Mouse (Mus musculus): Measurements from ENCODE around the gene Maea. TPM values are rescaled to one million over a fixed set of nuclear protein-coding genes. Genes with fewer than 3 reads are reported as not detected.
A peak's percentile ranks its signal among the peaks of the same experiment; 100 is the strongest.

The Maea gene
- total RNA-seq, 2 experiments from 2014 or later: 57.8 to 62.5 TPM

DNA sequence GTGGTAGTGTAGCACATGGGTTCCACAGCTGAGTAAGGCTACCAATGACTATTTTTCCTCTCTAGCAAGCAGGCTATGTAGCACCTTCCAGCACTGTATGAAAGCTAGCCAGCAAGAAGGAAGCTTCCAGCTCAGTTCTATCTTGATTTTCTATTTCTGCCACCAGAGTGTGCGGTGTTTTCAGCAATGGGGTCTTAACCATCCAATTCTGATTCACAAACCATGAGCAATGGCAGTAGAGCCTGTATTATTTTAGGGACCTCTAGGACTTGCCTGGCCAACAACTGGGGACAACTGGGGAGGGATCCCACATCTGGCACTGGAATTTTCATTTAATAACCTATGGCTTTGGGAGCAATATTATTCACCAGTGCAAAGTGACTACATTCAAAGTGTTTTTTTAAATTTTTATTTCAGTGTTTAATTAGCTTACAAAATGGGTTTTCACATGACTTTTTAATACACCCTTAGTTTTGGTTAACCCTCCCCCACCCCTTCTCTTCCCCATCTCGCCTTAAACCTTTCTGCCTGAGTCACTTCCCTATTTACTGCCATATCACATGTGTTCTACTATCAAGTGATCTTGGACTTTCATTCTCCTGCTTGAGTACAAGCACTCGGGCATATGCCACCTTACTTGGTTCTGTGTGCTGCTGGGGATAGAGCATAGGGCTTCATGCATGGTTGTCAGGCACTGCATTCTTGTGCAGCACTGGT, 16.4 kb downstream of the Maea start:
- intact Hi-C loops (cut with DNase I): no loop called here
- DNase-seq: no peak

GRCm38 (mm10) chr5:33352273-33352645, 16.9 kb downstream of the Maea start:
- intact Hi-C loops (cut with DNase I): no loop called here
- no peak for DNase-seq

- intact Hi-C loops (cut with DNase I): no loop called here
- DNase-seq: no peak
Observed at GRCm38 (mm10) chr5:33353011-33353410, 17.7 kb downstream of the Maea start.

DNA sequence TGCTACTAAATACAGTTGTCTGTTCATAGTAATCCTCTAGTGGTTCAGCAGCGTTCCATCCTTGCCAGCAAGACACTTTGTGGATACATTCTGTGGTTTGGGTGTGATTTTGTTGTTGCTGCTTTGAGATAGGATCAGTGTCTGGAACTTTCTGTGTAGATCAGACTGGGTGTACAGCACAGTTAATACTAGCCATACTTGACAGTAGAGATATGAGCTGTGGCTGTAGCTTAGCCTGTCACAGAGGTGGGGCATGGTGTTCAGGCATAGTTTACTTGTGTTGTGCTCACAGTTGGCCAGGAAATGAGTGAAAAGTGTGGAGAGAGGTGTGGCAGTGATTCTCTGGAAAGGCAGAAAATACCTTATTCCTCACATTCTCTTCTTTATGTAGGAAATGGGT, 22.2 kb downstream of the Maea start:
- DNase-seq: no peak
- intact Hi-C loops (cut with DNase I): no loop called here

DNA sequence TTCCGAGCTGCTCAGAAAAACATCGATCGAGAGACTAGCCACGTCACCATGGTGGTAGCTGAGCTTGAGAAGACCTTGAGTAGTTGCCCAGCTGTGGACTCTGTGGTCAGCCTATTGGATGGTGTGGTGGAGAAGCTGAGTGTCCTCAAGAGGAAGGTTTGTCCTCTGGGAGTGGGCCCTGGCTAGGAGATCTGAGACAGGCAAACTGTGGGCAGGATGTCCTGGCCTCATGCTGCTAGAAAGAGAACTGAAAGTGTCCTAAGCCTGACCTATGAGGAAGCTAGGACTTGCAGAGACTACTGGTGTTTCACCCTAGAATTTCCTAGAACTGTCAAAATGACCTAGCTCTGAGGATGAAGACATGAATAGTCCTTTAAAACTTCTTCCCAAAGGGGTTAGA, 23.2 kb downstream of the Maea start:
- intact Hi-C loops (cut with DNase I): no loop called here
- DNase-seq: peak in 1 of 2 experiments; percentile 19

GRCm38 (mm10) chr5:33363263-33363662, 28.0 kb downstream of the Maea start:
- no peak for DNase-seq
- intact Hi-C loops (cut with DNase I): no loop called here

- no peak for DNase-seq
- intact Hi-C loops (cut with DNase I): no loop called here
Observed at GRCm38 (mm10) chr5:33368651-33369050, 33.3 kb downstream of the Maea start.

- intact Hi-C loops (cut with DNase I): loop anchor here (5.0 kb wide), 1 partner anchor 169 kb away; no protein-coding TSS in a partner anchor
- DNase-seq: no peak
Observed at GRCm38 (mm10) chr5:33371137-33371536, 35.8 kb downstream of the Maea start.

GRCm38 (mm10) chr5:33371668-33372067, 36.4 kb downstream of the Maea start:
- intact Hi-C loops (cut with DNase I): loop anchor here (5.0 kb wide), 1 partner anchor 169 kb away; no protein-coding TSS in a partner anchor
- no peak for DNase-seq

DNA sequence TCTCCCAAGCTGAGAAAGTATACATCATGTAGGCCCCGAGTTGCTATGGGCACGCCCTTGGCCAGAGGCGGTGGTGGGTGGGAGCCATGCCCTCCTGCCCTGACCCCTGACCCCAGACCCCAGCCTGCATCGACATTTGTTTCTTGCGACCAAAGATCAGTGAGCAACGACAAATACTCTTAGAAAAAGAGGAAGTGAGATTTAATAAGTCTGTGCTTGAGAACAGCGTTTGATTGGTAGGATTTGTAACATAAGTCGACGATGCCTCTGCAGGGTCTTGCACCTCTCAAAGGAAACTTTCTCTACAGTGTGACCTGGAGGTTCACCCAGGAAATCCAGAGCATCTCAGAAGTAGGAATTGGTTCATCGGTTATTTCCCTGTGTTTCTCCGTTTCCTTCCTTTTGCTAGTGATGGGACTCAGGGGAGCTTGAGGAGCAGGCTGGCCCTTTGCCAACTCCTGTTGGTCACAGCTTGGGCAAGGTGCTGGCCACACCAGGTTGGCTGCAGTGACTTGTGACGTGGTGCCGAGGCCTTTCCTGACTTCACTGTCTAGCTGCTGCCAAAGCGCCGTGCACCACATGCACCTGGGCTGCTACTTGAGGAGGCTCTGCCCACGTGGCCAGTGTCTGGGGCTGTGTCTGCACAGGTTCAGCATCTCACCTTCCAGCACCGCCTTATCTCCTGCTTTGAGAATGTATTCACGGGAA, 37.2 kb downstream of the Maea start:
- intact Hi-C loops (cut with DNase I): loop anchor here (5.0 kb wide), 1 partner anchor 170 kb away; no protein-coding TSS in a partner anchor
- no peak for DNase-seq

- intact Hi-C loops (cut with DNase I): loop anchor here (5.0 kb wide), 1 partner anchor 40 kb away; the partner anchor contains the start of gene Maea
- no peak for DNase-seq
Observed at GRCm38 (mm10) chr5:33377176-33377575, 41.9 kb downstream of the Maea start.

DNA sequence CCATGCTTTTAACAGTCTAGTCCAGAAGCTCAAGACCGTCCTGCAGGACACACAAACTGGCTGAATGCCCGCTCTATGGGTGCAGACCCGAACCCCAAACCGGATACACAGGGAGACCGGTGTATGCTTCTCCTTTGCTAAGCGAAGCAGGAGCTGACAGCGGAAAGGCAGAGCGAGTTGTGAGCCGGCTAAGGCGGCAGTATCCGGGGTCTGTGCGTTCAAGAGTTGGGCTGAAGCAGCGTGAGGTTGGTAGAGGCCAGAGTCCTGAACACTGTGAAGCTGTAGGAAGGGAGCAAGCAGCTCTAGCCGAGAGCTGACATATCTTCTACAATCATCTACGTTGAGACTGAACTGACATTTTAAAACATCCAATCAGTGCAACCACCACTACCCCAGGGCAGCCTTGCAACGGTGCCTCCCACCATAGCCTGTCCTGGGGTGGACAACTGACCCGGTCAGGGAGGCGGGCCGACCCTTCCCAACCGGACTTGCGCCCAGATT, 42.5 kb downstream of the Maea start:
- intact Hi-C loops (cut with DNase I): loop anchor here (2.0 to 5.0 kb wide), 2 partner anchors 41 to 105 kb away; partner anchors contain the start of gene Maea
- no peak for DNase-seq

- intact Hi-C loops (cut with DNase I): loop anchor here (2.0 to 5.0 kb wide), 2 partner anchors 41 to 106 kb away; partner anchors contain the start of gene Maea
- peak; percentile 98 to 99 for DNase-seq
Observed at GRCm38 (mm10) chr5:33378302-33378854, 43.1 kb downstream of the Maea start, which contains the start of gene Uvssa. Gene Uvssa (plus strand): TSS chr5:33378549.

- intact Hi-C loops (cut with DNase I): no loop called here
- no peak for DNase-seq
Observed at GRCm38 (mm10) chr5:33387550-33387949, 52.2 kb downstream of the Maea start.

DNA sequence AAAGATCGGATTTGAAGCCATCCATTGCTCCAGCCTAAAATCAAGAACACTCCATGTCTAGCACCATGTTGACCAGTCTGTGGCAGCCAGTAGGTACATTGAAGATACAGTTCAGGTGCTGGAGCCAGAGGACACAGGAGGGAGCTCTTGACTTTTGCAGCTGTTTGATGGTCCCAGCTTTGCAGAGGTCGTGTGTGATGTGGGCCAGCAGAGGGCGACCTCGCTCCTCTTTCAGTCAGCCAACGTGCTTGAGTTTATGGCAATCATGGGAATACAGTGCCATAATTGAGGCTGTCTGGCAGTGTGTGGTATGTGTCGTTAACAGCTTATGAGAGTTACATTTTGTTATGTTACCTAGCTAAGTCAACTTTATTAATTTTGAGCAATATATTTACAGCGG, 58.5 kb downstream of the Maea start:
- intact Hi-C loops (cut with DNase I): loop anchor here (2.0 to 5.0 kb wide), 3 partner anchors 49 to 193 kb away; no protein-coding TSS in a partner anchor
- peak; percentile 51 to 64 for DNase-seq

GRCm38 (mm10) chr5:33395693-33396092, 60.4 kb downstream of the Maea start:
- DNase-seq: no peak
- intact Hi-C loops (cut with DNase I): no loop called here

GRCm38 (mm10) chr5:33396828-33397227, 61.5 kb downstream of the Maea start:
- no peak for DNase-seq
- intact Hi-C loops (cut with DNase I): no loop called here

DNA sequence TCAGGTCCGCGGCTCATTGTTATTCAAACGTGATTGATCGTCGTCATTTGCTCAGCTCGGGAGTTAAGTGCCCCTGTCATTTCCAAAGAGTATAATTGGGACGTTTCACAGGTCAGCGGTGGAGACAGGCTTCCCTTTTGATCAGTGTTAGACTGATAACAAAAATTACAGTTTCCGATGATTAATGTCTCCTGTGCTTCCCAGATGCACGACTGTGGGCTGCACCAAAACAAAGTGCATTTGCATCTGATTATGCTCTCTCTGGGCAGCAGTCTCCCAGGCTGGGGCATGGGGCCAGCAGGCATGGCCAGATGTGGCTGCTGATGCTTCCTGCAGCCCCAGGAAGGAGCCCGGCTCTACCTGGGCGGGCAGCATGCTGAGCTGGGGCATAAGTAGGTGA, 65.5 kb downstream of the Maea start:
- DNase-seq: no peak
- intact Hi-C loops (cut with DNase I): no loop called here

GRCm38 (mm10) chr5:33420313-33420712, 85.0 kb downstream of the Maea start:
- intact Hi-C loops (cut with DNase I): no loop called here
- DNase-seq: no peak
